Mouse (Mus musculus) cerebellum, adult 9-11 months (tissue): ENCODE results near the gene Snd1.

ENCODE experiments used
- DNase-seq: peaks from one replicate; pipeline ENCODE4 v3.0.0; 2022

Snd1 gene

GRCm38 (mm10) chr6:28876492-28876891, 401.6 kb downstream of the Snd1 start:
- DNase-seq = no peak

DNA sequence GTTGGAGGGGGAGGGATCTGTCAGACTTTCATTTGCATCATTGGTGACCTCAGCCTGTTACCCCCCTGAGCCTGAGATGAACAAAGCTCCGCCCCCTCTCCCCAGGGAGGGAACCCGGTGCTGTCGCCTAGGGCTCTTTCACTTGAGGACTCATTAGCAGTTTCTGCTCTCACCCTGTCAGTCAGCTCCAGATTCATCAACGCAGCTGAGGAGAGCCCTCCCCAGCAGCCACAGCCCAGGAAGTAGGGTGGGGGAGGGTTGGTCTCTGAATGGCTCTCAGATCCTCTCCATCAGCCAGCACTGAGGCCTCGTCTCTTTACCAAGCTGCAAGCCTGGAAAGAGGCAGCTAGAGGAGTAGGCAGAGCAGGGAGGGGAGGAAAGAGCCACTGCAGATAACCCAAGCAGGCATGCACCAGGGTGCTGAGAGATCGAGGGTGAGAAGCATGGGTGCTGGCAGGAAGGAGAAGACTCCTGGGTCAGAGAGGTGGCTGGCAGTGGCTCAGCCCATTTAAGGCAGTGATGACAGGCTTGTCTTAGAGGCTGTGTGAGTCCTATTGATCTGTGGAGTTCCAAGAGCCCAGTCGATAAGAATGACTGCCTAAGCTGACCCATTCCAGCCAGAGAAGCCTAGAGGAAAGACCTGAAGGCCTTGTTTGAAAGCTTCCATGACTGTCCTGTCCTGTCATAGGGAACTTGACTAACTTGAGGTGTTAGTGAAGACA, 403.2 kb downstream of the Snd1 start:
- DNase-seq = no peak

GRCm38 (mm10) chr6:28879315-28879714, 404.4 kb downstream of the Snd1 start:
- DNase-seq = no peak

DNA sequence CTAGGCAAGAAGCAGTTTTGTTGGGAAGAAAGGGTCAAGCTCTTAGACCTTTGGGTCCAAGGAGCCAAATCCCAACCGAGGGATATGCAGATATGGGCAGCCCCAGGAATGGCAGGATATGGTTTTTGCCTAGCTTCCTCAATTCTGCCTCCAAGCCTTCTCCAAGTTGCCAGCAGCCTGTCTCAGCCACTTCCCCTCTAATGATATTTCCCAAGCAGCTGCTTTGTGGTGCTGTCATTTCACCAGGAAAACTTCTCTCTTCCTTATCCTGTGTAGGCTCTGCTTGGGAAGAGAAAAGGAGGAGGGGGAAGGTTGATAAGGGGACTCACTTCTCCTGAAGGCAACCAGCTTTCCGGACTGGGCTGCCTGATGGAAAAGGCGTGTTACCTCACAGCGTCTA, 406.0 kb downstream of the Snd1 start:
- no peak for DNase-seq

GRCm38 (mm10) chr6:28883518-28883917, 408.6 kb downstream of the Snd1 start:
- no peak for DNase-seq

DNA sequence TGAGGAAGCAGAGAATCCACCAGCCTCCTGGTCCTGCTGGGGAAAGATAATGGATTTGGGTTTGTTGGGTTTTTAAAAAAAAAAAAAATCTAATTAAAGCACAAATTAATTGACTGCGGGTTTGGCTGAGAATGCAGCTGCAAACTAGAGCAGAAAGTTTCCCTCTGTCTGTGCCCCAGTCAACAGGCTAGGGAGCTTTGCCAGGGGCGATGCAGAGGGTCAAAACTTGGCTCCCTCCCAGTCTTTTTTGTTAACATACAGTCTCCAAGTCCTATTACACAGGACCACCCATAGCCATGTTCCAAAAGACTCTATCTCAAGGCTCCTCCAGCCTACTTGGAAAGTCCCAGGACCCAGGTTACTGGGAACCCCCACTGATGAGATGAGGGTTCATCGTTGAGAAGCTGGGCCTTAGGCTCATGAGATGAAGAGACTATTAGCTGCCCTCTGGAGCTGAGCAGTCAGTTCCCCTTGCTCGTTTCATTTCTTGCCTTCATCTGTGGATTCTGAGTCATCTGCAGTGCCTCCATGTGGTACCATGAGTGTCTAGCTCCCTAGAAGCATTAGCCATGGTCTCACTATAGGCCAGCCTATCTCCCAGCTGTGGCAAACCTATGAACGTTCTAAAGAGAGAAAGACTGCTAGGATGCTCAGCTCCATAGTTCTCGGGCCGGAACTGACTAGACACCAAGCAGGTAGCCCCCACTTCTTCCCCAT, 411.9 kb downstream of the Snd1 start:
- DNase-seq = no peak

DNA sequence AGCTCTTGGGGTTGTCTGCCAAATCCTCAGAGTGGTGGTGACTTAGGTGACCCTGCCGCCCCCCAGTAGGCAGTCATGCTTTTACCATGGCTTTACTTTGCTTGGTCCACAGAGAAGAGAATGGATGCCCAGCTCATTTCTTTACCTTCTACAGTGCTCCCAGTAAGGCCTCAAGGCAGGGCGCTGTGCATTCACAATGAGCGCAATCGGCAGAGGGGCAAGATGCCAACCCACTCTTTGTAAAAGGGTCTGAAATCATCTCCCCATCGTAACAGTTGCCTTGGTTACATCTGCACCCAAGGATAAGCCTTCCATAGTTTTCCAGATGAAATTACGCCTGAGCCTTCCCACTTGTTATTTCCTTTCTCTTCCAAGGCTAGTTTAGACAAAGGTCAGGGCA, 415.5 kb downstream of the Snd1 start:
- no peak for DNase-seq

- DNase-seq = no peak
Measured at GRCm38 (mm10) chr6:28891480-28891879, 416.5 kb downstream of the Snd1 start.

GRCm38 (mm10) chr6:28895004-28895515, 420.1 kb downstream of the Snd1 start:
- DNase-seq = no peak

GRCm38 (mm10) chr6:28895726-28896125, 420.8 kb downstream of the Snd1 start:
- no peak for DNase-seq

- no peak for DNase-seq
Measured at GRCm38 (mm10) chr6:28896762-28897320, 421.9 kb downstream of the Snd1 start.

DNA sequence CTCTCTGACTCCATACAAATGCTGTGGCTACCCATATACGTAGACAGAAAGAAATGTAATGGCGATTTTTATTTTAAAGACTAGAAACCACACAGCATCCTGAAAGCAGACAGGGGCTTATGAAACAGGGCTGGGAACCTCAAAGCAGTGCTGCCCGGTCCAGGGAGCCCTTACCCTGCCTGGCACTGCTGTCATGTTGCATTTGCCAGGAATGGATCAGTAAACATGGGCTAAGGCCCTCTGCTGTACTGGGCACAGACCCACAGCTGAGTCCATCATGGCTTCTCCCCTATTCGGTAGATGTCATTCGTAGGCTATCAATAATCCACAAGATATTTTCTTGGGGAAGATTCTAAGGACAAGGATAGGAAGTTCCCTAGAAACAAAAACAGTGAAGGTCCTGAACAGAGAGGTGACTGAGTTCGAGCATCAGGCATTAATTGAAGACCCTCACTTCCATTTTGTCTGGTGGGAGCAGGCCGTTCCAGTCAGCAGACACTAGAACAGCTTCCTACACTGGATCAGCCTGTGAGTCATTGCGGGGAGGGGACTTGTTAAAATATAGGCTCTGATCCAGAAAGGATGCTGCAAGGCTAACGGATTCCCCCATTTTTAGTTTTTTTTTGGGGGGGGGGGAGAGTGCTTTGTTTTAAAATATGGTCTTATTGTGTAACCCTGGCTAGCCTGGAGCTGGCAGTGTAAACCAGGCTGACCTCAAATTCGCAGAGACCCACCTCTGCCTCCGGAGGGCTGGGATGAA, 422.6 kb downstream of the Snd1 start:
- DNase-seq = no peak

GRCm38 (mm10) chr6:28898836-28899235, 423.9 kb downstream of the Snd1 start:
- DNase-seq = peak; percentile 69

DNA sequence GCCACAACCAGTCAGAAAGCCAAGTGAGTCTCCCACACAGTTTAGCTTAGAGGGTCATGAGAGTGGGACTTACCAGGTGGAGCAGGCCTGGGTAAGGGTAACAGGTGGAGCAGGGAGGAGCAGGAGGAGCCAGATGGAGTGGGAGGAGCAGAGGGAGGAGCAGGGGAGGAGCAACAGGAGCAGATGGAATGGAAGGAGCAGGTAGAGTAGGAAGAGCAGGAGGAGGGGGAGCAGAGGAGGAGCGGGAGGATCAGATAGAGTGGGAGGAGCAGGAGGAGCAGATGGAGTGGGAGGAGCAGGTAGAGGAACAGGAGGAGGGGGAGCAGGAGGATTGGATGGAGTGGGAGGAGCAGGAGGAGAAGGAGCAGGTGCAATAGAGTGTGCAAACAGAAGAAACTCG, 427.6 kb downstream of the Snd1 start:
- DNase-seq = peak; percentile 34

GRCm38 (mm10) chr6:28904417-28904816, 429.5 kb downstream of the Snd1 start:
- DNase-seq = no peak

GRCm38 (mm10) chr6:28905301-28905700, 430.4 kb downstream of the Snd1 start:
- DNase-seq = no peak

DNA sequence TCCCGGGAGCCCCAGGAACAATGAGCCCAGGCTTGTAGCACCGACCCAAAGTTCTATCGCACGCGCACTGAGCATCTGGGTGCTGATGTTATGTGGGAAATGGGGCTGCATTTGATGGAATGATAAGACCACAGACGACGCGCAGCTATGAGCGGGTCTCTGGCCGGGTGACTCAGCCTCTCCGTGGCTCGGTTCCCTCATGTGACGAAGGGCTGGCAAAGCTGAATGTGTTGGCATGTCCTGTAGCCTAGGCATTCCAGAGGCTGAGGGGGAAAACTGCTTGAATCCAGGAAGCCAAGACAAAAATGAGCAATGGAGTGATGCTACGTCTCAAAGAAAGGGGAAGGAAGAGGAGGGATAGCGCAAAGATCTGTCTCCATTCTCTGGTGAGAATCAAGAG, 434.9 kb downstream of the Snd1 start:
- DNase-seq = no peak

DNA sequence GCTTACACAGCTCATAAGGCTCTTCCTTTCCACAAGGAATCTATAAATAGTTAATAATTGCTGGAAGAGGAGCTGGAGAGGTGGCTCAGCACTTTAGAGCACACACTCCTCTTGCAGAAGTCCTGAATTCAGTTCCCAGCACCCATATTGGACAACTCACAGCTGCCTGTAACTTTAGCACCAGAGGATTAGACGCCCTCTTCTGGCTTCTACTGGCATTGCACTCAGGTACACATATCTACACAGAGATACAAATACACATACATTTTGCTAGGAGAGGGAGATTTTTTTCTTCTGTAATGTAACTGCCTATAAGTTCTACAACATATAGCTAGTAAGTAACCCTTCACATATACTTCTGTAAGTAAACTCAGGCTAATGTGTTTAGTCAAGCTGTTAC, 440.0 kb downstream of the Snd1 start:
- no peak for DNase-seq

DNA sequence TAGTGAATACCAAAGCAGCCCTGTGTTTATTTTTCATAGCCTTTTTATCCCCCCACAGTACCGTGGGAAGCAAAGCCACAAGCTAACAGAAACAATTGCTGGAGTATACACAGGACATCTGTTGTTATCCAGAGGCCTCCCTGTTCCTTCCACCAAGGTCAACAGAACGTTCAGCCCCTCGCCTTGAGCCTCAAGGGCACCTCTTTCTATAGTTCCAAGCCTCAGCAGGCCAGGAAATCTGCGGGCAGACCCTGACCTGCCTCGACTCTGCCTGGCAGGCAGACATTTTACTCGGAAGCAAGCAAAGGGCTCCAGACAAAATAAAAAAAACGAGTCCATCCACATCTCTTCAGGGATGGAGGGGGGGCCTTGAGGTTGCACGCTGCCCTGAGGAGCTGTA, 441.7 kb downstream of the Snd1 start:
- no peak for DNase-seq

DNA sequence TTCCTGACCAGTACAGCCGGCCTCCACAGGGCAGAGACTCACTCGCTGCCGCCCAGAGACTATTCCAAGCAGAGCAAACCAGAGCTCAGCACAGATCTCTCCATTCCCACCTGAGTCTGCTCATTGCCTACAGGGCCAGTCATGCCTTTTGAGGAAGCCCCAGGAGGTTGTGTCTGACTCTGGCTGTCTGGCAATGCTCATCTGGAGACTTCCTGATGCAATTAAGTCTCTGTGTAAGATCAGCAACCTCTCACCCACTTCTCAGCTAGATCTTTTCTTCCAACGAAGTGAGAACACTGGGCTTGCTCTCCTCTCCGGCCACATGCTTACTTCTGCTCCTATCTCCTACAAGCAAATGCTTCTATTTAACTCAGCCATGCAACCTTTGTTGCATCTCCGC, 444.4 kb downstream of the Snd1 start:
- DNase-seq = no peak

DNA sequence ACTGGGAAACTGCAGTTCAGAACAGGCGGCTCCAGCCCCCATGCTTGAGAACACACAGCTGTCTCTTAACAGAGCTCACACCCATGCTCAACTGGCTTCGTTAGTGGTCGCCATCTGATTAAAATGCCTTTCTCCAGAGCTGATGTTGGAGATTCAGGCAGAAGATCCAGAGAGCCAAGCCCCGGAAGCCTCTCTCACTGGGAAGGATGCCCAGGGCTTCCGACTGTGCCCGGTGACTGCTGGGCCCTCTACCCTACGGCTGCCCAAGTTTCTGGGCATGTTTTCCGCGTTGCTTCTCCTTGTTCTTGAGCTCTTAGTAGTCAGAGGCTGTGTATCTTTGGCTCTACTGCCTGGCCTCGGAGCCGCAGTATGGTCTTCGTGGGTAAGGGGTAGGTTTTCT, 447.4 kb downstream of the Snd1 start:
- DNase-seq = peak; percentile 26

DNA sequence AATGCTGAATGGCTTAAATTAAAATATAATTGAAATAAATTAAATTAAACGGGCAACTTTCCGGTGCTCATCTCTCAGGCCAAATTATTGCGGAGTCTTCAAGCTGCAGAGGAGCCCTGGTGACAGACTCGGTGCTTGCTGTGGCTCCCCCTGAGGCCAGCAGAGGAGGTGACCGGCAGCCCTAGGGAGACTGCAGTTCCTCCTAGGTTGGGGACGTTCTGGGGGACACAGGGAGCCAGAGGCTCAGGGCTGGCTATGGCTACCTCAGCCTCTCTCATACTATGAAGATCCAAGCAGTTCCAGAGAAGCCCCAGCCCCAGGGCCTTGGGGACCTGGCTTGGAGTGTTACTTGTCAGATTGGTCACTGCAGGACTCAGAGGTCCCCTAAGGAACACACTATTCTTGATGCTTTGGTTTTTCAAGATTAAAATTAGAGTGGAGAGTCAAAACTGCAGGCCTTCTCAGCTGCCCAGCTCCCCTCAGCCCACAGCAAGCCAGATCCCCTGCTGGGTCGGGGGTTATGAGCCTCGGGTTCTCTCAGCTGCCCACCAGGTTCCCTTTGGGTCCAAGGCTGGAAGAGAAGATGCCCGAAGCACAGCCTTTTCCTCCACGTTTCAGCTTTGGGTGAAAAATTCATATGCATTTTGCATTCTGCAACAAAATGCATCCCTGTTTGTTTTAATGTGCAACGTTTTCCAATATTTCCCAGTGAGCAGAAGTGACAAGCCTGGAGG, 448.3 kb downstream of the Snd1 start:
- no peak for DNase-seq

DNA sequence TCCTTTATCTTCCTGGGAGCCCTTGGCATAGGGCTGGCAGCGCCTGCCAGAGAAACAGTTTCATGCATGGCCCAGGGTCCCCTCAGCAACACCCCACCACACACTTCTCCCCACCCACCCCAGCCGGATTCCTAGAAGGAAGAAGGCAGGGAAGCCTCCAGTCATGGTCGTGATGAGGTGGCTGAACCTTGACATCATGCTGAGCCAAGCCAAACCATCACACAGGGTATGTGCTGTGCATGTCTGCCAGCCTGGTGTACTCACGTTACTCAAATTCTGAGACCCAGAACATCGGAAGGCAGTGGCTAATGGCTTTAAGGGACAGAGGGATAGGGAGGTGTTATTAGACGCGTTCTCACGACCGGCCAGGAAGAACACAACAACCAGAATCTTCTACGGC, 448.9 kb downstream of the Snd1 start:
- DNase-seq = no peak
